Mouse (Mus musculus) spleen, adult 2 months (tissue): ENCODE measurements around the gene Tmppe.

ENCODE experiments used
- CTCF ChIP-seq: fragments of 200-500 bp; IDR thresholded peaks from 2 replicates; pipeline ENCODE4 v1.5.1; 2011; ENCODE audit warnings: mild to moderate bottlenecking, inconsistent platforms; ENCODE audit not compliant: insufficient read depth, insufficient read length, insufficient replicate concordance; ENCODE audit errors: extremely low read depth
- POLR2A ChIP-seq: fragments of 200-500 bp; IDR thresholded peaks from 2 replicates; pipeline ENCODE4 v1.6.1; 2011; ENCODE audit warnings: low read depth, low read length, inconsistent platforms

GRCm38 (mm10) chr9:114389371-114389904 is 11.5 kb upstream of the Tmppe start:
- no peak for TF ChIP-seq POLR2A
- no peak for TF ChIP-seq CTCF
